In the genomic region with DNA sequence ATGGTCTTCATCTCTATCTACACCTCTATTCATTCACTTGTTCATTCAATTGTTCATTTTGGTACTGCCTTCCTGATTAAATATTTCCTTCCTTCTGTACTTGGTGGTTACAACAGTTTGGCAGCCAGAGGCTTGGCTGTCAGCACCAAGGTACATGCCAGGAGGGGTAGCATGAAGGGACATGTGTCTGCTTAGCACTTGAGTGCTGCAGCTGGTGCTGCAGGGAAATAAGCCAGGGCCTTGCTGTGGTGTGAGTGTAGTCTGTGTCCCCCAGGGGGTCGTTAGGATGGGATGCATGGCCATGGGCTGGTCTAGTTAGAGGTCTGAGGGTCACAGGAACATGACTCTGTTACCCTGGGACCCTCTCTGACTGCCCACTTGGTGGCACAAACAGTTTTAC, we compare ENCODE assay signal across 23 mouse cellular contexts.
DNase-seq lines count a peak whose midpoint lies in the region; ATAC-seq lines count a peak whose summit lies in the region.
"Had no signal": no experiment of that assay in that cellular context is flagged by ENCODE, and none has a peak within 500 bp of the region (broad histone marks: within the 10 kb centered on the region; RNA-seq: fewer than 3 reads in every experiment).

No protein-coding gene starts in this region.

- no peaks in the 10 kb centered on the region for H3K27me3 ChIP-seq in hindbrain, embryonic 15.5 days
- no peaks in the 10 kb centered on the region for H3K27me3 ChIP-seq in hindbrain, embryonic 14.5 days (ENCODE audit: control insufficient read depth, insufficient read depth, low read length)
- H3K27me3 ChIP-seq in forebrain, embryonic 15.5 days = no peaks in the 10 kb centered on the region
- H3K27me3 ChIP-seq: heart, embryonic 13.5 days; intestine, embryonic 15.5 days; megakaryocyte, embryonic 14.5 days; stomach, embryonic 15.5 days had no signal

- peaks cover 21% of the 10 kb centered on the region for H3K4me1 ChIP-seq in hindbrain, embryonic 15.5 days (replicated peaks)
- peaks cover 15% of the 10 kb centered on the region for H3K4me1 ChIP-seq in hindbrain, embryonic 14.5 days (replicated peaks; ENCODE audit: control insufficient read depth, insufficient read depth, low read length)
- H3K4me1 ChIP-seq in forebrain, embryonic 15.5 days = peaks cover 21% of the 10 kb centered on the region
- H3K4me1 ChIP-seq: intestine, embryonic 15.5 days; megakaryocyte, embryonic 14.5 days; stomach, embryonic 15.5 days had no signal

- 35% methylated on average over 1 of the region's 1 CpGs for WGBS in hindbrain, embryonic 15.5 days
- WGBS in hindbrain, embryonic 14.5 days = 55% methylated on average over 1 of the region's 1 CpGs
- WGBS in forebrain, embryonic 15.5 days = 39% methylated on average over 1 of the region's 1 CpGs

- H3K36me3 ChIP-seq in hindbrain, embryonic 15.5 days = no peaks in the 10 kb centered on the region
- H3K36me3 ChIP-seq in hindbrain, embryonic 14.5 days (replicated peaks; ENCODE audit: control insufficient read depth, insufficient read depth) = no peaks in the 10 kb centered on the region
- no peaks in the 10 kb centered on the region for H3K36me3 ChIP-seq in forebrain, embryonic 15.5 days
- H3K36me3 ChIP-seq: heart, embryonic 13.5 days; intestine, embryonic 15.5 days; stomach, embryonic 15.5 days had no signal

- DNase-seq in cerebellum, postnatal 14 days = peak; percentile 14 to 17
- DNase-seq in cerebellum, adult 11-12 months = no peak
- DNase-seq in hindbrain, embryonic 14.5 days (ENCODE audit: low spot score) = no peak
- peak; percentile 3 for DNase-seq in 3T3-L1 (ENCODE audit: low read depth, low spot score)
- DNase-seq in right cerebral cortex, postnatal 14 days = no peak
- DNase-seq: B cell, adult 2 months; cerebellum, adult 9-11 months; embryo, embryonic 11 days; kidney, postnatal 4 days; layer of hippocampus, adult 9-11 months; lung, adult 18-20 months; lung, postnatal 14 days; right cerebral cortex, postnatal 25 days; thymus, adult 18-20 months; thymus, postnatal 4 days had no signal

- no peaks in the 10 kb centered on the region for H3K9me3 ChIP-seq in hindbrain, embryonic 15.5 days
- H3K9me3 ChIP-seq in hindbrain, embryonic 14.5 days (ENCODE audit: control insufficient read depth, low read length) = no peaks in the 10 kb centered on the region
- H3K9me3 ChIP-seq in forebrain, embryonic 15.5 days = no peaks in the 10 kb centered on the region
- H3K9me3 ChIP-seq: heart, embryonic 13.5 days; intestine, embryonic 15.5 days; stomach, embryonic 15.5 days had no signal

- peak; percentile 58; the same call in 1 of the 2 replicates for ATAC-seq in hindbrain, embryonic 15.5 days (ENCODE audit: low FRiP score, low read depth)
- no peak for ATAC-seq in hindbrain, embryonic 14.5 days (ENCODE audit: low FRiP score)
- peak; percentile 63; the same call in 1 of the 2 replicates for ATAC-seq in forebrain, embryonic 15.5 days (replicated peaks)
- ATAC-seq: intestine, embryonic 15.5 days had no signal

- H3K4me3 ChIP-seq in hindbrain, embryonic 15.5 days = no peak overlapping the region
- no peak overlapping the region for H3K4me3 ChIP-seq in hindbrain, embryonic 14.5 days (replicated peaks; ENCODE audit: low read length)
- no peak overlapping the region for H3K4me3 ChIP-seq in forebrain, embryonic 15.5 days
- H3K4me3 ChIP-seq: heart, embryonic 13.5 days; intestine, embryonic 15.5 days; megakaryocyte, embryonic 14.5 days; myocyte; stomach, embryonic 15.5 days had no signal

- H3K9ac ChIP-seq in hindbrain, embryonic 15.5 days = no peak overlapping the region
- H3K9ac ChIP-seq in hindbrain, embryonic 14.5 days = no peak overlapping the region
- no peak overlapping the region for H3K9ac ChIP-seq in forebrain, embryonic 15.5 days (replicated peaks)
- H3K9ac ChIP-seq: heart, embryonic 13.5 days; intestine, embryonic 15.5 days; stomach, embryonic 15.5 days had no signal

- H3K27ac ChIP-seq in hindbrain, embryonic 15.5 days (replicated peaks) = no peak overlapping the region
- no peak overlapping the region for H3K27ac ChIP-seq in hindbrain, embryonic 14.5 days
- H3K27ac ChIP-seq in forebrain, embryonic 15.5 days (replicated peaks) = no peak overlapping the region
- H3K27ac ChIP-seq: heart, embryonic 13.5 days; intestine, embryonic 15.5 days; stomach, embryonic 15.5 days had no signal

- H3K4me2 ChIP-seq in hindbrain, embryonic 15.5 days = no peak overlapping the region
- no peak overlapping the region for H3K4me2 ChIP-seq in hindbrain, embryonic 14.5 days (replicated peaks)
- no peak overlapping the region for H3K4me2 ChIP-seq in forebrain, embryonic 15.5 days (replicated peaks)
- H3K4me2 ChIP-seq: heart, embryonic 13.5 days; intestine, embryonic 15.5 days; liver, embryonic 11.5 days; stomach, embryonic 15.5 days had no signal

Comparison
In these comparisons a context has a peak if more than half of its experiments do, and no peak if none do; other contexts are left out.
1. DNase-seq: peak in cerebellum, postnatal 14 days (2 of 2) and 3T3-L1 (single experiment); none in cerebellum, adult 11-12 months (single experiment), hindbrain, embryonic 14.5 days (single experiment) and right cerebral cortex, postnatal 14 days (single experiment).